Mouse (Mus musculus): ENCODE results near the gene Rfx4. TPM values are rescaled to one million over a fixed set of nuclear protein-coding genes. Genes with fewer than 3 reads are reported as not detected.

Rfx4 gene
- polyA plus RNA-seq (2011; ENCODE audit: insufficient read length, low read depth, missing spikeins): 0.70 TPM in 1 of 2 replicates, not detected in the other

GRCm38 (mm10) chr10:84755786-84756203 lies at the start of gene Rfx4:
Rfx4 (plus strand) TSS chr10:84756062.
- no peak for TF ChIP-seq POLR2A (IDR thresholded peaks at IDR 0.05; ENCODE audit: low read depth, low read length)
- no peak for TF ChIP-seq CTCF (IDR thresholded peaks at IDR 0.05; ENCODE audit: borderline replicate concordance, insufficient read depth, low read length)
- no peaks in the 10 kb centered on the region for H3K4me1 ChIP-seq (ENCODE audit: control insufficient read depth, insufficient read depth, low read length)
- H3K4me3 ChIP-seq (ENCODE audit: insufficient read depth, low read length): no peak within 1 kb of the TSS

GRCm38 (mm10) chr10:84706543-84706942 lies 49.3 kb upstream of the Rfx4 start:
- Histone ChIP-seq H3K4me3 (ENCODE audit: insufficient read depth, low read length) (no peak overlapping the region), H3K27ac (ENCODE audit: insufficient read depth, low read length) (no peak overlapping the region), H3K4me1 (ENCODE audit: control insufficient read depth, insufficient read depth, low read length) (no peaks in the 10 kb centered on the region; the same call in 1 of the 2 replicates)
- TF ChIP-seq CTCF (IDR thresholded peaks at IDR 0.05; ENCODE audit: borderline replicate concordance, insufficient read depth, low read length) (no peak), POLR2A (IDR thresholded peaks at IDR 0.05; ENCODE audit: low read depth, low read length) (no peak)

More at GRCm38 (mm10) chr10:84755786-84756203, at the start of gene Rfx4:
- H3K27ac ChIP-seq (ENCODE audit: insufficient read depth, low read length): no peak within 1 kb of the TSS

GRCm38 (mm10) chr10:84707226-84707625 lies 48.6 kb upstream of the Rfx4 start:
- Histone ChIP-seq H3K4me3 (ENCODE audit: insufficient read depth, low read length) (no peak overlapping the region), H3K4me1 (ENCODE audit: control insufficient read depth, insufficient read depth, low read length) (no peaks in the 10 kb centered on the region; the same call in 1 of the 2 replicates), H3K27ac (ENCODE audit: insufficient read depth, low read length) (no peak overlapping the region)
- TF ChIP-seq CTCF (IDR thresholded peaks at IDR 0.05; ENCODE audit: borderline replicate concordance, insufficient read depth, low read length): no peak
- no peak for TF ChIP-seq POLR2A (IDR thresholded peaks at IDR 0.05; ENCODE audit: low read depth, low read length)

- Histone ChIP-seq H3K4me3 (ENCODE audit: insufficient read depth, low read length) (no peak overlapping the region), H3K4me1 (ENCODE audit: control insufficient read depth, insufficient read depth, low read length) (no peaks in the 10 kb centered on the region; the same call in 1 of the 2 replicates), H3K27ac (ENCODE audit: insufficient read depth, low read length) (no peak overlapping the region)
- TF ChIP-seq POLR2A (IDR thresholded peaks at IDR 0.05; ENCODE audit: low read depth, low read length): no peak
- no peak for TF ChIP-seq CTCF (IDR thresholded peaks at IDR 0.05; ENCODE audit: borderline replicate concordance, insufficient read depth, low read length)
Measured at GRCm38 (mm10) chr10:84707752-84708530, 47.9 kb upstream of the Rfx4 start.

- Histone ChIP-seq H3K4me3 (ENCODE audit: insufficient read depth, low read length) (no peak overlapping the region), H3K4me1 (ENCODE audit: control insufficient read depth, insufficient read depth, low read length) (peaks cover 3% of the 10 kb centered on the region; the same call in 1 of the 2 replicates), H3K27ac (ENCODE audit: insufficient read depth, low read length) (no peak overlapping the region)
- no peak for TF ChIP-seq CTCF (IDR thresholded peaks at IDR 0.05; ENCODE audit: borderline replicate concordance, insufficient read depth, low read length)
- TF ChIP-seq POLR2A (IDR thresholded peaks at IDR 0.05; ENCODE audit: low read depth, low read length): no peak
Measured at GRCm38 (mm10) chr10:84710192-84710591, 45.7 kb upstream of the Rfx4 start.

- no peak overlapping the region for H3K4me3 ChIP-seq (ENCODE audit: insufficient read depth, low read length)
- no peak for TF ChIP-seq POLR2A (IDR thresholded peaks at IDR 0.05; ENCODE audit: low read depth, low read length)
- H3K27ac ChIP-seq (ENCODE audit: insufficient read depth, low read length): no peak overlapping the region
- H3K4me1 ChIP-seq (ENCODE audit: control insufficient read depth, insufficient read depth, low read length): peaks cover 3% of the 10 kb centered on the region; the same call in 1 of the 2 replicates
Measured at GRCm38 (mm10) chr10:84710827-84711226, 45.0 kb upstream of the Rfx4 start.

GRCm38 (mm10) chr10:84711479-84711878 lies 44.4 kb upstream of the Rfx4 start:
- Histone ChIP-seq H3K27ac (ENCODE audit: insufficient read depth, low read length) (no peak overlapping the region), H3K4me3 (ENCODE audit: insufficient read depth, low read length) (no peak overlapping the region), H3K4me1 (ENCODE audit: control insufficient read depth, insufficient read depth, low read length) (peaks cover 3% of the 10 kb centered on the region; the same call in 1 of the 2 replicates)
- TF ChIP-seq POLR2A (IDR thresholded peaks at IDR 0.05; ENCODE audit: low read depth, low read length) (no peak), CTCF (IDR thresholded peaks at IDR 0.05; ENCODE audit: borderline replicate concordance, insufficient read depth, low read length) (no peak)

- no peak for TF ChIP-seq POLR2A (IDR thresholded peaks at IDR 0.05; ENCODE audit: low read depth, low read length)
- no peak for TF ChIP-seq CTCF (IDR thresholded peaks at IDR 0.05; ENCODE audit: borderline replicate concordance, insufficient read depth, low read length)
- H3K4me3 ChIP-seq (ENCODE audit: insufficient read depth, low read length): no peak overlapping the region
- H3K27ac ChIP-seq (ENCODE audit: insufficient read depth, low read length): no peak overlapping the region
Measured at GRCm38 (mm10) chr10:84711940-84712339, 43.9 kb upstream of the Rfx4 start.

GRCm38 (mm10) chr10:84712532-84712931 lies 43.3 kb upstream of the Rfx4 start:
- H3K27ac ChIP-seq (ENCODE audit: insufficient read depth, low read length): 0 out of 2 replicates have a peak overlapping the region, but pooled peaks have one; percentile 25
- TF ChIP-seq POLR2A (IDR thresholded peaks at IDR 0.05; ENCODE audit: low read depth, low read length) (no peak), CTCF (IDR thresholded peaks at IDR 0.05; ENCODE audit: borderline replicate concordance, insufficient read depth, low read length) (no peak)
- peaks cover 3% of the 10 kb centered on the region; the same call in 1 of the 2 replicates for H3K4me1 ChIP-seq (ENCODE audit: control insufficient read depth, insufficient read depth, low read length)
- H3K4me3 ChIP-seq (ENCODE audit: insufficient read depth, low read length): no peak overlapping the region

More at GRCm38 (mm10) chr10:84711940-84712339, 43.9 kb upstream of the Rfx4 start:
- peaks cover 3% of the 10 kb centered on the region; the same call in 1 of the 2 replicates for H3K4me1 ChIP-seq (ENCODE audit: control insufficient read depth, insufficient read depth, low read length)

GRCm38 (mm10) chr10:84713043-84713442 lies 42.8 kb upstream of the Rfx4 start:
- H3K27ac ChIP-seq (ENCODE audit: insufficient read depth, low read length): no peak overlapping the region
- TF ChIP-seq CTCF (IDR thresholded peaks at IDR 0.05; ENCODE audit: borderline replicate concordance, insufficient read depth, low read length) (no peak), POLR2A (IDR thresholded peaks at IDR 0.05; ENCODE audit: low read depth, low read length) (no peak)
- H3K4me1 ChIP-seq (ENCODE audit: control insufficient read depth, insufficient read depth, low read length): peaks cover 3% of the 10 kb centered on the region; the same call in 1 of the 2 replicates
- H3K4me3 ChIP-seq (ENCODE audit: insufficient read depth, low read length): no peak overlapping the region

Measured in embryonic fibroblast, embryonic 13.5 days (primary cell).